Mouse (Mus musculus): Measurements from ENCODE around the gene Slc44a3. TPM values are rescaled to one million over a fixed set of nuclear protein-coding genes. Genes with fewer than 3 reads are reported as not detected.

Slc44a3 gene
- polyA plus RNA-seq, 1 experiment from 2014 or later = 1.0 TPM

DNA sequence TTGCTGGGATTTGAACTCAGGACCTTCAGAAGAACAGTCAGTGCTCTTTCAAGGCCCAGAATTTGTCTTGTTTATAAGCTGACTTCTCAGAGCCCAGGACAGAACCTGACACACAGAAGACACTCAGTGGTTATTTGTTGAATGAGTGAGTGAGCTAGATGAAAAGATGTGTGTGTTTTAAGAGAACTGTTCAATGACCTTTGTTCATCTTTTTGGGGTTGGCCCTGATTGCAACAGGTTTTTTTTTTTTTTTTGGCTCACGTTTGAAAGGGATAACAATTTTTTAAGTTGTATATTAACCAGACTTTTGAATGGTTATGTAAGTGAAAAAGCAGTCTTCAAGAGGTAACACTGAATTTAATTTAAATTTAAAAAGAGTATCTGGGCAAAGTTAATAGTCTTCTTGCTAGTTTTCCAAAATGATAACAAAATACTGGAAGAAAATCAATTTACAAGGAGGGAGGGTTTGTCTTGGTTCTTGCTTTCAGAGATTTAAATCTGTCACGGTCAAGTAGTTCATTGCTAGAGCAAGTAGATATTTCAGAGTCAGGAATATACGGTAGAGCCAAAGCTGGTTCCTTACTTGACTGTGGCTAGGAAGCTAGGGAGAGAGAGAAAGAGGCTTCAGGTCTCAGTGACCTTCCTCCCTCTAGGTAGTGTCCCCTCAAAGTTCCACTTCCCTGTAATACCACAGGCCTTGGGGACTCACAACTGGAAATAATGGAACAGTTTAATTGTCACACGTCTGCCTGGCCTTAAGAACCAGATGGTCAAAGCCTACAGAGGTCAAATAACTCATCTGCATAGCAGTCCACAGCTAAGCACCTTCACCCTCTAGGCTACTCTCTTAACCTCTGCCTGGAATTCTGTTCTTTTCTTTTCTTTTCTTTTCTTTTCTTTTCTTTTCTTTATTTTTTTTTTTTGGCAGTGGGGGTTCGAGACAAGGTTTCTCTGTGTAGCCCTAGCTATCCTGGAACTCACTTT is 115.7 kb downstream of the Slc44a3 start:
- Histone ChIP-seq H3K9ac (no peak overlapping the region), H3K27me3 (no peaks in the 10 kb centered on the region), H3K36me3 (no peaks in the 10 kb centered on the region), H3K4me1 (replicated peaks) (no peaks in the 10 kb centered on the region), H3K9me3 (no peaks in the 10 kb centered on the region), H3K4me3 (no peak overlapping the region), H3K4me2 (no peak overlapping the region), H3K27ac (replicated peaks) (no peak overlapping the region)
- ATAC-seq (ENCODE audit: low FRiP score, low read depth) = no peak
- 70% methylated on average over 5 of the region's 5 CpGs for WGBS

DNA sequence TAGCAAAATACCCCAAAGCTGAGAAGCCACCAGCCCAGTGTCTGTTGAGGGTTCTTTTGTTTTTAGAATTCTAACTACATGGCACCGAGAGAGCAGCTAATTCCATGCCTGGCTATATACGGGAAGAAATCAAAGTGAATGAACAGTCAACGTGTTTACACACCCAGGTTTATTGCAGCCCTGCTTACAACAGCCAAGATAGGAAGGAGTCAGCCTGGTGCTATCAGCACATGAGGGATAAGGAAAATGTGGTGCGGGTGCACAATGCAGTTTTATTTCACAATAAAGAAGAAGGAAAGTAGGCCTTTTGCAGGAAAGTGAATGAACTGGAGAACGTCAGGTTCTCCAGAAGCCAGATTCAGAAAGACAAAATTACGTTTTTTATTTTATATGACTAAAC is 120.8 kb downstream of the Slc44a3 start:
- no peak overlapping the region for H3K9ac ChIP-seq
- ATAC-seq (ENCODE audit: low FRiP score, low read depth) = no peak
- WGBS = 83% methylated on average over 6 of the region's 6 CpGs
- H3K9me3 ChIP-seq = no peaks in the 10 kb centered on the region
- H3K4me2 ChIP-seq = no peak overlapping the region
- no peaks in the 10 kb centered on the region for H3K4me1 ChIP-seq (replicated peaks)
- no peak overlapping the region for H3K4me3 ChIP-seq
- no peak overlapping the region for H3K27ac ChIP-seq (replicated peaks)
- H3K36me3 ChIP-seq = no peaks in the 10 kb centered on the region
- H3K27me3 ChIP-seq = no peaks in the 10 kb centered on the region

Other genes with a start within 250 kb of the Slc44a3 start
- gene Tmem56, start 249.3 kb downstream of the Slc44a3 start, polyA plus RNA-seq (2015; fragmentation: Nextera tagmentation; extraction: Ambion mirVana) = 2.5 and 2.6 TPM in 2 replicates
- gene Alg14, start 240.6 kb downstream of the Slc44a3 start, polyA plus RNA-seq (2015; fragmentation: Nextera tagmentation; extraction: Ambion mirVana) = 34.6 and 38.0 TPM in 2 replicates
- 423 and 447 TPM in 2 replicates for gene Cnn3, start 105.9 kb downstream of the Slc44a3 start, polyA plus RNA-seq (2015; fragmentation: Nextera tagmentation; extraction: Ambion mirVana)
- gene 4930432M17Rik, start 138.4 kb upstream of the Slc44a3 start, polyA plus RNA-seq (2015; fragmentation: Nextera tagmentation; extraction: Ambion mirVana) = not detected in 2 replicates
- 8.2 and 8.4 TPM in 2 replicates for gene F3, start 191.1 kb upstream of the Slc44a3 start, polyA plus RNA-seq (2015; fragmentation: Nextera tagmentation; extraction: Ambion mirVana)